Mouse (Mus musculus): ENCODE data around the gene Rasa4. TPM values are rescaled to one million over a fixed set of nuclear protein-coding genes. Genes with fewer than 3 reads are reported as not detected.
"Not testable (repeated sequence)": the region's sequence is repeated elsewhere in the genome, so short reads cannot be mapped to it uniquely, and the experiment has no call there.

Rasa4 gene
- polyA plus RNA-seq, 2 experiments: 14.1 to 29.4 TPM

DNA sequence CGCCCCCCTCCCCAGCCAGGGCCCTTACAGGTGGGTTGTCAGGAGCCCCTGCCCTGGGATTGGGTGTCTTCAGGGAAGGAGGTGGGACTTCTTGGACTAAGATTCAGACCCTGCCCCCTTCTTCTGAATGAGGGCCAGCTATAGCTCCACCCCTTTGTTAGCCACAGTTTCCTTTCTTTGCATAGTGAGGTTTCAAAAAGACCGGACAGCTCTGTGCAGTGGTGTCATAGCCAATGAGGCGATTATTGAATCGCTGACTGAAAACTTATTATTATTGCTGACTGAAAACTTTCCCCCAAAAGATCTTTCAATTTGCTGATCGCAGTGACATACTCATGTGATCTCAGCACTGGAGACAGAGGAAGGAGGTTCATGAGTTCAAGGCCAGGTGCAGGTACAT is 43.5 kb upstream of the Rasa4 start:
- 51% methylated on average over 5 of the region's 5 CpGs for WGBS
- no peak overlapping the region for H3K27ac ChIP-seq (replicated peaks; ENCODE audit: low read depth, low read length)
- ATAC-seq (ENCODE audit: low FRiP score, low read depth) (no peak), DNase-seq (ENCODE audit: low spot score) (no peak)
- H3K4me3 ChIP-seq (replicated peaks; ENCODE audit: low read length): no peak overlapping the region
- TF ChIP-seq POLR2A (IDR thresholded peaks at IDR 0.05; ENCODE audit: borderline replicate concordance, extremely low read depth, insufficient read depth, insufficient read length): no peak
- H3K4me1 ChIP-seq (ENCODE audit: control insufficient read depth, insufficient read depth, low read length): no peaks in the 10 kb centered on the region; the same call in none of the 2 replicates
- no peak overlapping the region for H3K4me2 ChIP-seq (replicated peaks; ENCODE audit: low read depth, low read length, severe bottlenecking)
- no peaks in the 10 kb centered on the region for H3K36me3 ChIP-seq (ENCODE audit: control insufficient read depth, insufficient read depth, low read length)
- H3K27me3 ChIP-seq (ENCODE audit: control insufficient read depth, insufficient read depth, low read length): no peaks in the 10 kb centered on the region
- H3K9me3 ChIP-seq (ENCODE audit: control insufficient read depth, low read length): no peaks in the 10 kb centered on the region
- no peak overlapping the region for H3K9ac ChIP-seq (ENCODE audit: low read depth, low read length, severe bottlenecking)

DNA sequence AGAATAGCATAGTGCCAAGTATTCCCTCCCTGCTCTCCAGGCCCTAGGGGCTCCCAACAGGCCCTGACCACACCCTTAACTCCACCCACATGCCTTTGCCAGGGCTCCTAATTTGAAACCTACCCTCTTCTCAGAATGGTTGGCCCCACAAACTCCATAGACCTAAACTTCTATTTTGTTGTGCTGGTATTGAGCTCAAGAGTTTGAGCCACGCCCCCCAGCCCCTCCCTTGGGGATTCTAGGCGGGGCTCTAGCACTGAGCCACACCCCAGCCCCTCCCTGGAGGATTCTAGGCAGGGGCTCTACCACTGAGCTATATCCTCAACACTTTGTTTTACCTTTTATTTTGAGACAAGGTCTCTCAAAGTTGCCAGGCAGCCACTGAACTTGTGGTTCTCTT is 42.5 kb upstream of the Rasa4 start:
- Histone ChIP-seq H3K4me2 (replicated peaks; ENCODE audit: low read depth, low read length, severe bottlenecking) (no peak overlapping the region), H3K4me1 (ENCODE audit: control insufficient read depth, insufficient read depth, low read length) (no peaks in the 10 kb centered on the region; the same call in none of the 2 replicates), H3K4me3 (replicated peaks; ENCODE audit: low read length) (no peak overlapping the region), H3K9me3 (ENCODE audit: control insufficient read depth, low read length) (no peaks in the 10 kb centered on the region), H3K27ac (replicated peaks; ENCODE audit: low read depth, low read length) (no peak overlapping the region), H3K27me3 (ENCODE audit: control insufficient read depth, insufficient read depth, low read length) (no peaks in the 10 kb centered on the region), H3K9ac (ENCODE audit: low read depth, low read length, severe bottlenecking) (no peak overlapping the region), H3K36me3 (ENCODE audit: control insufficient read depth, insufficient read depth, low read length) (no peaks in the 10 kb centered on the region)
- no peak for TF ChIP-seq POLR2A (IDR thresholded peaks at IDR 0.05; ENCODE audit: borderline replicate concordance, extremely low read depth, insufficient read depth, insufficient read length)
- ATAC-seq (ENCODE audit: low FRiP score, low read depth) (no peak), DNase-seq (ENCODE audit: low spot score) (no peak)
- 37% methylated on average over 2 of the region's 2 CpGs for WGBS

DNA sequence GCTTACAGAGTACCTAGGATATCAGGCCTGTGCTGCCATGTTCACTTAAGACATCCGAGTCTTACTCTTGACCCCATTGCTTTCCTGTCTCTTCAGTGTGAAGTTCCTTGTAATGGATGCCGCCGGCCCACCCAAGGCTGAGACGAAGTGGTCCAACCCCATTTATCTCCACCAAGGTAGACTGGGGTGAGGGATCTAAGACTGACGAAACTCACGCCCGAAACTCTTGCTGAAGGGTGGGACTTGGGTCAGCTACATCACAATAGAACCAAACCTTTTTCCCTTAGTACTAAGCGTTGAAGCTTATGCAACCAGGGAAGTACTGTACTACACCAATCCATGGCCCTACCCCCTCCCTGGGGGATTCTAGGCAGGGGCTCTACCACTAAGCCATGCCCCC is 42.0 kb upstream of the Rasa4 start:
- DNase-seq (ENCODE audit: low spot score) (no peak), ATAC-seq (ENCODE audit: low FRiP score, low read depth) (no peak)
- H3K27me3 ChIP-seq (ENCODE audit: control insufficient read depth, insufficient read depth, low read length): no peaks in the 10 kb centered on the region
- H3K9ac ChIP-seq (ENCODE audit: low read depth, low read length, severe bottlenecking): no peak overlapping the region
- no peaks in the 10 kb centered on the region for H3K36me3 ChIP-seq (ENCODE audit: control insufficient read depth, insufficient read depth, low read length)
- H3K4me3 ChIP-seq (replicated peaks; ENCODE audit: low read length): no peak overlapping the region
- H3K27ac ChIP-seq (replicated peaks; ENCODE audit: low read depth, low read length): no peak overlapping the region
- H3K4me2 ChIP-seq (replicated peaks; ENCODE audit: low read depth, low read length, severe bottlenecking): no peak overlapping the region
- no peak for TF ChIP-seq POLR2A (IDR thresholded peaks at IDR 0.05; ENCODE audit: borderline replicate concordance, extremely low read depth, insufficient read depth, insufficient read length)
- no peaks in the 10 kb centered on the region; the same call in none of the 2 replicates for H3K4me1 ChIP-seq (ENCODE audit: control insufficient read depth, insufficient read depth, low read length)
- H3K9me3 ChIP-seq (ENCODE audit: control insufficient read depth, low read length): no peaks in the 10 kb centered on the region
- WGBS: 95% methylated on average over 8 of the region's 8 CpGs

DNA sequence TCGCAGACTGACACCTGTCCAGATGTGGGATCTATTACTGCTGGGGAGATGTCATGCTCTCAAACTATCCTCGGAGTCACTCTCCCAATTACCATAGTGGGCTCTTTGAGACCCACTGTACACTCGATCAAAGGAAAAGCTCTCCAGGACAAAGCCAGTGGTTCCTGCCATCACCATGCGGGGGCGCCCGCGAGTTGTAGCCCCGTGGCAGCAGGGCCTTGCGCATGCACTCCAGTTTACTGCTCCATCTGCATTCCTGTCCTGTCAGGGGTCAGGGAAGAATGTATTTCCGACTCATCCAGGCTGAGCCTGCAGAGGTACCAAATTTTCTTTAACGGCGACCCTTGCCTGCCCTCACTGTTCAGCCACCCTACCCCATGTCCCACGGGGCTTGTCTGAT is 38.9 kb upstream of the Rasa4 start:
- H3K27ac ChIP-seq (replicated peaks; ENCODE audit: low read depth, low read length): no peak overlapping the region
- H3K36me3 ChIP-seq (ENCODE audit: control insufficient read depth, insufficient read depth, low read length): no peaks in the 10 kb centered on the region
- H3K27me3 ChIP-seq (ENCODE audit: control insufficient read depth, insufficient read depth, low read length): no peaks in the 10 kb centered on the region
- H3K4me1 ChIP-seq (ENCODE audit: control insufficient read depth, insufficient read depth, low read length): no peaks in the 10 kb centered on the region; the same call in none of the 2 replicates
- no peak overlapping the region for H3K9ac ChIP-seq (ENCODE audit: low read depth, low read length, severe bottlenecking)
- H3K4me2 ChIP-seq (replicated peaks; ENCODE audit: low read depth, low read length, severe bottlenecking): no peak overlapping the region
- no peaks in the 10 kb centered on the region for H3K9me3 ChIP-seq (ENCODE audit: control insufficient read depth, low read length)
- ATAC-seq (ENCODE audit: low FRiP score, low read depth) (no peak), DNase-seq (ENCODE audit: low spot score) (no peak)
- H3K4me3 ChIP-seq (replicated peaks; ENCODE audit: low read length): no peak overlapping the region
- 66% methylated on average over 13 of the region's 13 CpGs for WGBS
- TF ChIP-seq POLR2A (IDR thresholded peaks at IDR 0.05; ENCODE audit: borderline replicate concordance, extremely low read depth, insufficient read depth, insufficient read length): no peak

DNA sequence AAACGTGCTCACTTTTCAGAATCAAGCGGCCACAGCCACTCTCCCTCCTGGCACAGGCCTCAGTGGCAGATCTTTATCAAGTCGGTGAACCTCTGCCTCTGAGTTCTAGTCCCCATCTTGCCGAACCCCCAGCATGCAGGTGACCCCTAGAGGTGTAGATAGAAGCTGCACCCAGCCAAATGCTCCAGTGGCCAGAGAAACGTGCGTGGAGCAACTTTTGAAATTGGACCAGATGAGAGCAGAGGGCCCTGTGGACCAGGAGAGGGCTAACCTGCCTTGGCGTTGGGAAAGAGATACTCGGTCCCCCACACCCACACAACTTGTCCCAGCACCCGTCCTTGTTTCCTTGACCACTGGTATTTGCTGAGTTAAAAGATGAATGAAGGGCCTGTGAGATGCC is 38.3 kb upstream of the Rasa4 start:
- no peak for TF ChIP-seq POLR2A (IDR thresholded peaks at IDR 0.05; ENCODE audit: borderline replicate concordance, extremely low read depth, insufficient read depth, insufficient read length)
- no peak for DNase-seq (ENCODE audit: low spot score)

DNA sequence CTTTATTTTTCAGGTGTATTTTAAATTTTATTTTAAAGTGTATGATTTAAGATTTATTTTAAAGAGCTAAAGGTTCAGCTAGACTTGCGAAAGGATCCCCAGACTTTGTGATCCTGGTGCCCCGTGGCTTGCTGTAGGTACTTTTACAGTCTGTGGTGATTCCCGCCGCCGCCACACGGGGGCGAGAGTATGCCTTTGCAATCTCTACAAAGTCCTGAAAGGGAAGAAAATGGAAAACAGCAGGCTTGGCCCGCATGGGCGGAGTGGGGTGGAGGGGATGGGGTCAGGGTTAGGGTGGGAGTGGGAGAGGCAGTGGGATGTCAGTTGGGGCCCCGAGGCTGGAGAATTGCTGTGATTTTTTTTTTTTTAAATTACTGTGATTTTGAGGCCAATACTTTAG is 37.7 kb upstream of the Rasa4 start:
- ATAC-seq (ENCODE audit: low FRiP score, low read depth): peak; percentile 47; the same call in 1 of the 2 replicates

More for the DNA sequence above, 38.3 kb upstream of the Rasa4 start:
- Histone ChIP-seq H3K27me3 (ENCODE audit: control insufficient read depth, insufficient read depth, low read length) (no peaks in the 10 kb centered on the region), H3K4me3 (replicated peaks; ENCODE audit: low read length) (no peak overlapping the region), H3K9ac (ENCODE audit: low read depth, low read length, severe bottlenecking) (no peak overlapping the region), H3K4me1 (ENCODE audit: control insufficient read depth, insufficient read depth, low read length) (no peaks in the 10 kb centered on the region; the same call in 1 of the 2 replicates), H3K4me2 (replicated peaks; ENCODE audit: low read depth, low read length, severe bottlenecking) (no peak overlapping the region), H3K36me3 (ENCODE audit: control insufficient read depth, insufficient read depth, low read length) (no peaks in the 10 kb centered on the region), H3K27ac (replicated peaks; ENCODE audit: low read depth, low read length) (no peak overlapping the region), H3K9me3 (ENCODE audit: control insufficient read depth, low read length) (no peaks in the 10 kb centered on the region)
- no peak for ATAC-seq (ENCODE audit: low FRiP score, low read depth)
- 36% methylated on average over 9 of the region's 9 CpGs for WGBS

DNA sequence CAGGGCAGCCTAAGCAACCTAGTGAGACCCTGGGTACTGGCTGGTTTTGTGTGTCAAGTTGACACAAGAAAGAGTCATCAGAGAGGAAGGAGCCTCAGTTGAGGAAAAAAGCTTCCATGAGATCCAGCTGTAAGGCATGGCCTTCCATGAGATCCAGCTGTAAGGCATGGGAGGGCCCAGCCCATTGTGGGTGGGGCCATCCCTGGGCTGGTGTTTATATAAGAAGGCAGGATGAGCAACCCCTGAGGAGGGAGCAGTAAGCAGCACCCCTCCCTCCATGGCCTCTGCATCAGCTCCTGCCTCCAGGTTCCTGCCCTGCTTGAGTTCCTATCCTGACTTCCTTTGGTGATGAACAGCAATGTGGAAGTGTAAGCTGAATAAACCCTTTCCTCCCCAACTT is 35.2 kb upstream of the Rasa4 start:
- H3K9ac ChIP-seq (ENCODE audit: low read depth, low read length, severe bottlenecking); H3K27ac ChIP-seq (replicated peaks; ENCODE audit: low read depth, low read length); H3K36me3 ChIP-seq (ENCODE audit: control insufficient read depth, insufficient read depth, low read length); ATAC-seq (ENCODE audit: low FRiP score, low read depth); H3K4me3 ChIP-seq (replicated peaks; ENCODE audit: low read length); H3K27me3 ChIP-seq (ENCODE audit: control insufficient read depth, insufficient read depth, low read length); H3K4me2 ChIP-seq (replicated peaks; ENCODE audit: low read depth, low read length, severe bottlenecking); DNase-seq (ENCODE audit: low spot score); H3K9me3 ChIP-seq (ENCODE audit: control insufficient read depth, low read length): not testable (repeated sequence)
- H3K4me1 ChIP-seq (ENCODE audit: control insufficient read depth, insufficient read depth, low read length): peaks cover 12% of the 10 kb centered on the region

More for the DNA sequence above, 37.7 kb upstream of the Rasa4 start:
- Histone ChIP-seq H3K9ac (ENCODE audit: low read depth, low read length, severe bottlenecking) (no peak overlapping the region), H3K27me3 (ENCODE audit: control insufficient read depth, insufficient read depth, low read length) (no peaks in the 10 kb centered on the region), H3K4me1 (ENCODE audit: control insufficient read depth, insufficient read depth, low read length) (no peaks in the 10 kb centered on the region; the same call in 1 of the 2 replicates), H3K9me3 (ENCODE audit: control insufficient read depth, low read length) (no peaks in the 10 kb centered on the region), H3K4me3 (replicated peaks; ENCODE audit: low read length) (no peak overlapping the region), H3K36me3 (ENCODE audit: control insufficient read depth, insufficient read depth, low read length) (no peaks in the 10 kb centered on the region), H3K4me2 (replicated peaks; ENCODE audit: low read depth, low read length, severe bottlenecking) (no peak overlapping the region), H3K27ac (replicated peaks; ENCODE audit: low read depth, low read length) (no peak overlapping the region)
- TF ChIP-seq POLR2A (IDR thresholded peaks at IDR 0.05; ENCODE audit: borderline replicate concordance, extremely low read depth, insufficient read depth, insufficient read length): no peak
- peak; percentile 79 for DNase-seq (ENCODE audit: low spot score)
- 4% methylated on average over 10 of the region's 10 CpGs for WGBS

Measured in limb, embryonic 14.5 days (tissue).